Mouse (Mus musculus): ENCODE data around the gene Tceal9. TPM values are rescaled to one million over a fixed set of nuclear protein-coding genes. Genes with fewer than 3 reads are reported as not detected.
A peak's percentile ranks its signal among the peaks of the same experiment; 100 is the strongest.
"Not testable (repeated sequence)": the region's sequence is repeated elsewhere in the genome, so short reads cannot be mapped to it uniquely, and the experiment has no call there.

Tceal9 gene
- 158 and 169 TPM in 2 replicates for polyA plus RNA-seq (2015; fragmentation: Nextera tagmentation; extraction: Ambion mirVana)

- DNase-seq (ENCODE audit: low spot score) = peak; percentile 51
Measured at GRCm38 (mm10) chrX:136244574-136245229, at the start of gene Tceal9. Gene Tceal9 (plus strand): TSS chrX:136245079.

GRCm38 (mm10) chrX:136195193-136195944 is 49.5 kb upstream of the Tceal9 start:
- no peak for DNase-seq (ENCODE audit: low spot score)

DNA sequence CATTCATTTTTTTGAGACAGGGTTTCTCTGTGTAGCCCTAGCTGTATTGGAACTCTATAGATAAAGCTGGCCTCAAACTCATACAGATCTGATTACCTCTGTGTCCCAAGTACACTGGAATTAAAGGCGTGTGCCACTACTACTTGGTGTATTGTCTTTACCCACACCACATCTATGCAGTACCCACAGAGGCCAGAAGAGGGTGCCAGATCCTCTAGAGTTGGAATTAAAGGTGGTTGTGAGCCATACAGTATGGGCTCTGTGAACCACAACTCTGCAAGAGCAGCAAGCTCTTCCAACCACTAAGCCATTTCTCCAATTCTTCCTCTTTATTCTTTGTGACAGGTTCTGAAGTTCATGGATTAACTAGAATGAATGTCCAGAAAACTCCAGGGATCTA is 48.0 kb upstream of the Tceal9 start:
- DNase-seq (ENCODE audit: low spot score) = peak; percentile 41

- DNase-seq (ENCODE audit: low spot score) = no peak
Measured at GRCm38 (mm10) chrX:136203257-136203656, 41.6 kb upstream of the Tceal9 start.

DNA sequence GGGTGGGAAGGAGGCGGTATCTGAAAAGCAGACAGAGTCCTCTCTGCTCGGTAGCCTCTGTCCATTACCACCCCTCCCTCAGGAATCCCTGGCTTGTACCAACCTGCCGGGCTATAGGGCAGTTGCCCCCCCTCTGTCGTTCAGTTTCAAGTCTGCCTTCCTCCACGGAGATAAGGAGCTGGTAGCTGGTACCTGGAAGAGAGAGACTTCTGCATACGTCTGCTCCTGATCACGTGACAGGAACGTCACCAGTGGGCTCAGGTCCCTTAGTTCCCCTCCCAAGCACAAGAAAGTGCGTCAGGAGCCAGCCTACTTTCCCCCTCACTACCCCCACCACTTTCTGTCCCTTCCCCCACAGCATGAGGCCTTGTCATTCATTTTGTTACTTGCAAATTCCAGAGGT is 41.2 kb upstream of the Tceal9 start, which contains the start of gene Tceal5:
Tceal5 (minus strand) TSS at position 213 of the 403 bp plus-strand sequence.
- DNase-seq (ENCODE audit: low spot score) = no peak

GRCm38 (mm10) chrX:136204406-136204805 is 40.5 kb upstream of the Tceal9 start:
- no peak for DNase-seq (ENCODE audit: low spot score)

GRCm38 (mm10) chrX:136213396-136213795 is 31.5 kb upstream of the Tceal9 start:
- no peak for DNase-seq (ENCODE audit: low spot score)

GRCm38 (mm10) chrX:136214729-136215677 is 29.9 kb upstream of the Tceal9 start, which contains the start of the genes Tceal7 and Bex1:
Gene Tceal7 (plus strand): TSS chrX:136214779.
Gene Bex1 (minus strand): TSS chrX:136215513.
- not testable (repeated sequence) for DNase-seq (ENCODE audit: low spot score)

- DNase-seq (ENCODE audit: low spot score) = no peak
Measured at GRCm38 (mm10) chrX:136216303-136216702, 28.6 kb upstream of the Tceal9 start.

GRCm38 (mm10) chrX:136223714-136224113 is 21.2 kb upstream of the Tceal9 start:
- no peak for DNase-seq (ENCODE audit: low spot score)

DNA sequence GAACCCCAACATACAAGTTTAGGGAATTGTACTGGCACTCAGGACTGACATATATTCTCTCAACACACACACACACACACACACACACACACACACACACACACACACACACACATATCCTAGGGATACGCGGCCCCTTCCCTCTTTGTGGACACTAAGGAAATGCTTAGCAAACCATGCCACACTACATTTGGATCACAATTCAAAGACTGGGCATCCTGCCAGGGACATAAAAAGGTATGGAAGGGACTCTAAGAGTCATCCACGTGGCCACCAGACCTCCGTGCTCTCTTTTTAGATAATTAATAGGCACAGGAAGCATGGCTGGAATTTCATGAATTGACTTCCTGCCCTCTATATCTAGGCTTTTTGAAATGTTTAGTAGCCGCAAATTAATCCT is 17.1 kb upstream of the Tceal9 start:
- no peak for DNase-seq (ENCODE audit: low spot score)

- DNase-seq (ENCODE audit: low spot score) = peak; percentile 9
Measured at GRCm38 (mm10) chrX:136238118-136238517, 6.8 kb upstream of the Tceal9 start.

DNA sequence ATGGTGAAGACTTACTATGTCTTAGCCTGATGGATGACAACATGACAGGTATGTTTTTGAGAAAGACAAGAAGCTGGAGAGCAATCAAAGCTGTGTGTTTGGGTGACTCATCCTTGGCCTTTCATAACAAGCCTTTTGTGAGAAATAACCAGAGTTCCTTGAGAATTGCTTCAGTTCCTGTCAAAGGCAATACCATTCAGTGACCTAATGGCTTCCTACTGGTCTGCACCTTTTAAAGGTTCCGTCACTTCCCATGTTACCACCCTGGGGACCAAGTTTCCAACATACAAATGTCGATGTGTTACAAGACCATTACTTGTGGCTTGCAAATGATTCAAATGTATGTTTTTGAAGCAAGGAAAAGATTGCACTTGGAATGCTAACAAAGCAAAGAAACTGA is 1.7 kb upstream of the Tceal9 start:
- DNase-seq (ENCODE audit: low spot score) = no peak

DNA sequence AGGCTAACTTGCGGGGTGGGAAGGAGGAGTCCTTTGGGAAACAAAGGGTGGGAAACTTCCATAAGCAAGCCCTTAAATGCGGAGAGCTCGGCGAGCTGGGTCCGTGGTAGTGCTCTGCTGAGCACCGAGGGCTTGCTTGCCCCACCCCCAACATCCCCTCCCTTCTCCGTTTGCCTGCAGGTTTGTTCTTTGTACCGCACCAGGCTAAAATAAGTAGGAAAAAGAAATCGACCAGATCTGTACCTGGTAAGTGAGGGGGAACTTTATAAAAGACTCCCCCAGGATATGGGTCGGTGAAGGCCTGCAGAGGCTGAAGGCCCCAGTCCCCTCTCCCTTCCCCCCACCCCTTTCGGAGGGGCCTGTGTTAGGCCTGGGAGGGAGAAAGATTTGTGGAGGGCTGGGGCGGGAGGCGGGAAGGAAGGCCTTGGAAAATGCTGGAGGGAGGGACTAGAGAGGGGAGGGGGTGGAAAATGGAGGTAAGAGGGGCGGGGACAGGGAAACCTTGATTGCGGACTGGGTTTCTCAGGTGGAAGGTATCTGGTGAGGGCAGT is 717 bp downstream of the Tceal9 start:
- peak; percentile 5 for DNase-seq (ENCODE audit: low spot score)

DNA sequence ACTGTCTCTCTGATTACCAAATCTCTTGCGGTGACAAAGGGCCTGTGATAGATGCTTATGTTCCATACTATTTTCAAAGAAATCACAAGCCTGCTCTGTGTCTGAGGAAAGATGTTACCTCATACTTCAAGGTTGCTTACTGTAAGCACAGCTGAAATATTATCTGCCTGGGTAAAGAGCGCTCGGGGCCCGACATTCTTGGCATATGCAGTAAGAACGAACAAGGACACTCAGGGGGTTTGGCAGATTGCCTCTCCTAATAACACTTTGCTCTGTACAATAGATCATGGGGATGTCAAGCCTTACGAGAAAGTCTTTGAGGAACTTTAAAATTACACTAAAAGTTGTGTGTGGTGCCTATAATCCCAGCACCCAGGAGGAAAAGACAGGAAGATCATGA is 3.9 kb downstream of the Tceal9 start:
- no peak for DNase-seq (ENCODE audit: low spot score)

- no peak for DNase-seq (ENCODE audit: low spot score)
Measured at GRCm38 (mm10) chrX:136249671-136250070, 4.8 kb downstream of the Tceal9 start.

GRCm38 (mm10) chrX:136252023-136252729 is 7.3 kb downstream of the Tceal9 start:
- no peak for DNase-seq (ENCODE audit: low spot score)

- no peak for DNase-seq (ENCODE audit: low spot score)
Measured at GRCm38 (mm10) chrX:136267720-136268119, 22.8 kb downstream of the Tceal9 start.

DNA sequence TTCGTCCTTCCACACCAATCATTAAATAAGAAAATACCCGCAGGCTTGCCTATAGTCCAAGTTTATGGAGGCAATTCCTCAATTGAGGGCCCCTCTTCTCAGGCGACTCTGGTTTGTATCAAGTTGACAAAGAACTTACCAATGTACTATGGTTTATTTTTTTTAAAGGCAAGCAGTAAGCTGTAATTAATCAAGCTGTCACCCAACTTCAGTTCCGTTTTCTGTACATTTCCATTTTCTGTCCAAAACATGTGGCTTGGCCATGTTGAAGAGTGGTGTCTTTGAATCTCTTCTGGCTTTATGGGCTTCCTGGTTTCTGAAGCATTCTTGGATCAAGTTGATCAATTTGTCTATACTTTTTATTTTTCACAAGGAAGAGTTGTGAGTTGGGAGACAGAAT is 23.3 kb downstream of the Tceal9 start:
- DNase-seq (ENCODE audit: low spot score) = no peak

DNA sequence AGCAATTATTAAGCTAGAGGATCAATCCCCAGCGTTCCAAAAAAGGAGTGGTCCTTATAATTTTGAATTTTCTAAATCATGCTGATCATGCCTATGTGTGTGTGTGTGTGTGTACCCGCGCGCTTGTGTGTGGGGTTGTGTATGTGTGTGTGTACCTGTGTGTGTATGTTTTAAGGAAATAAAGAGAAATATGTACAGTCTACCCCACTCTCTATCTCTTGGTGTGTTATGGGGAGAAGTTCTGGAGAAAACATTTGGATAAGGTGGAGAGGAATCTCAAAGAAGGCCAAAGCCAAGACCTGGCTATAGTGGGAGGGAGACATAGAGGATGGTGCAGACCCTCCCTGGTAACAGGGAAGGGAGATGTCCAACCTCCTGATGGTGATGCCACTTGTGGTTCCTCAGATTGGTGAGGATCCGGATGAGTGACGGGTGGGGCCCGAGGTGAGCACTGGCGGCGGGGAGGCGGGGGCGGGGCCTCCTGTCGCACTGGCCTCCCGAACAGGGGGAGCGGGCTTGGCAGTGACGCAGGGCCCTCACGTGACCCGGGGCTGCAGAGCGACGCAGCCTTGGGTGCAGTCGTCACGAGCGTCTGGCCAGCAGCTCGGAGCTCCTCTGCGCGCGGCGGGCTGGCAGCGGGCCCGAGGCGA is 25.0 kb downstream of the Tceal9 start, which contains the start of gene Bex3:
Bex3 (plus strand) TSS at position 511 of the 650 bp plus-strand sequence.
- DNase-seq (ENCODE audit: low spot score) = not testable (repeated sequence)
